Mouse (Mus musculus) cortical plate, adult 2 months (tissue): ENCODE results near the gene St3gal3.

Experiments
- CTCF ChIP-seq: fragments of 200-500 bp; IDR thresholded peaks from 2 replicates; pipeline ENCODE4 v1.5.1; 2011; ENCODE audit warnings: mild to moderate bottlenecking, control low read depth, low read length; ENCODE audit not compliant: insufficient read depth; ENCODE audit errors: extremely low read depth
- POLR2A ChIP-seq: fragments of 200-500 bp; IDR thresholded peaks from 2 replicates; pipeline ENCODE4 v1.6.1; 2011; ENCODE audit warnings: mild to moderate bottlenecking, low read length, control low read depth; ENCODE audit not compliant: insufficient read depth; ENCODE audit errors: extremely low read depth

DNA sequence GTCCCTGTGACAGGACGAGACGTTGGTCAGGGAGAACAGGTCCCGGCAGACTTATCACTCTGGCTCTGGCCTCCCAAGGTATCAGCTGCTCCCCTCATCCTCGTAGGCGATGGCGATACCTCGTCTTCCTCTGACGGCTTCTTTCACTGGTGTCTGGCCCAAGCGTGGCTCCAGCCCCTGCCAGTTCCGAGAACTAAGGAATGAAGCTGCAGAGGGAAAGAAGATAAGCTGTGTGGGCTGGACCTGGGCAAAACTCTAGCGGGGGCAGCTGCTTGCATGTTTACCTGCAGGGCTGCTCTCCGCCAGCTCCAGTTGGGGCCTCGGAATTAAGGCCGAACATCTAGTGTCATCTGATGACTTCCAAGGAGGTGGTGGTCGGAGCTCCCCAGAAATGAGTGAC lies 245.2 kb downstream of the St3gal3 start:
- no peak for TF ChIP-seq CTCF
- no peak for TF ChIP-seq POLR2A
